Mouse (Mus musculus) hindbrain, postnatal 0 days (tissue): ENCODE data around the gene Clp1. TPM values are rescaled to one million over a fixed set of nuclear protein-coding genes. Genes with fewer than 3 reads are reported as not detected.

ENCODE experiments used
- ATAC-seq: fragments of 200-750 bp; cut with Nextera tagmentation; 2 replicates; pipeline ENCODE4 v1.8.0; 2017; ENCODE audit warnings: mild to moderate bottlenecking, moderate TSS enrichment, moderate library complexity
- DNase-seq: peaks from one replicate; pipeline ENCODE4 v3.0.0-alpha.2; 2015; ENCODE audit warnings: low spot score
- H3K27ac ChIP-seq: fragments of 300-500 bp; sonication (generic); 2 replicates; pipeline ENCODE4 v1.5.1; 2014; ENCODE audit warnings: mild to moderate bottlenecking
- H3K27me3 ChIP-seq: fragments of 300-500 bp; sonication (generic); 2 replicates; pipeline ENCODE4 v1.6.1; 2014; ENCODE audit warnings: low read length, mixed read lengths; ENCODE audit not compliant: insufficient read depth
- H3K36me3 ChIP-seq: fragments of 300-500 bp; sonication (generic); 2 replicates; pipeline ENCODE4 v1.6.1; 2014; ENCODE audit warnings: low read length, mixed read lengths; ENCODE audit not compliant: insufficient read depth
- H3K4me1 ChIP-seq: fragments of 300-500 bp; sonication (generic); 2 replicates; pipeline ENCODE4 v1.6.1; 2014; ENCODE audit warnings: antibody characterized with exemption, low read length, mixed read lengths; ENCODE audit not compliant: insufficient read depth
- H3K4me2 ChIP-seq: fragments of 300-500 bp; sonication (generic); 2 replicates; pipeline ENCODE4 v1.6.1; 2014; ENCODE audit warnings: low read depth, mild to moderate bottlenecking, low read length, moderate library complexity, mixed read lengths
- H3K4me3 ChIP-seq: fragments of 300-500 bp; sonication (generic); 2 replicates; pipeline ENCODE4 v1.5.1; 2014; ENCODE audit warnings: low read length
- H3K9ac ChIP-seq: fragments of 300-500 bp; sonication (generic); replicated peaks from 2 replicates; pipeline ENCODE4 v1.6.1; 2014; ENCODE audit warnings: mild to moderate bottlenecking, low read length, moderate library complexity, mixed read lengths
- H3K9me3 ChIP-seq: fragments of 300-500 bp; sonication (generic); 2 replicates; pipeline ENCODE4 v1.6.1; 2016; ENCODE audit warnings: low read length, mixed read lengths
- CTCF ChIP-seq: IDR thresholded peaks from 2 replicates; pipeline ENCODE4 v1.5.1; 2016; ENCODE audit warnings: antibody characterized with exemption, control low read depth, low read depth
- WGBS: fragments of 180-500 bp; shearing (Covaris S2); extraction: QIAGEN DNeasy Blood & Tissue Kit; methylation state at CpG from one replicate; pipeline ENCODE4 v1.1.7; 2014; 5-methylcytosine and 5-hydroxymethylcytosine counted together
- polyA plus RNA-seq: library from polyadenylated mRNA; unstranded; fragments of >200 nt; fragmentation: Nextera tagmentation; extraction: Ambion mirVana; gene quantifications from 2 replicates; pipeline ENCODE4 v1.2.1, GENCODE M21; 2015
- total RNA-seq: library from RNA; depleted of rRNA; stranded (reverse); fragments of >200 nt; gene quantifications from 2 replicates; pipeline ENCODE4 v1.2.3, GENCODE M21; 2014

Clp1 gene
- total and polyA plus RNA-seq, 2 experiments from 2014 or later = 12.0 to 14.3 TPM

DNA sequence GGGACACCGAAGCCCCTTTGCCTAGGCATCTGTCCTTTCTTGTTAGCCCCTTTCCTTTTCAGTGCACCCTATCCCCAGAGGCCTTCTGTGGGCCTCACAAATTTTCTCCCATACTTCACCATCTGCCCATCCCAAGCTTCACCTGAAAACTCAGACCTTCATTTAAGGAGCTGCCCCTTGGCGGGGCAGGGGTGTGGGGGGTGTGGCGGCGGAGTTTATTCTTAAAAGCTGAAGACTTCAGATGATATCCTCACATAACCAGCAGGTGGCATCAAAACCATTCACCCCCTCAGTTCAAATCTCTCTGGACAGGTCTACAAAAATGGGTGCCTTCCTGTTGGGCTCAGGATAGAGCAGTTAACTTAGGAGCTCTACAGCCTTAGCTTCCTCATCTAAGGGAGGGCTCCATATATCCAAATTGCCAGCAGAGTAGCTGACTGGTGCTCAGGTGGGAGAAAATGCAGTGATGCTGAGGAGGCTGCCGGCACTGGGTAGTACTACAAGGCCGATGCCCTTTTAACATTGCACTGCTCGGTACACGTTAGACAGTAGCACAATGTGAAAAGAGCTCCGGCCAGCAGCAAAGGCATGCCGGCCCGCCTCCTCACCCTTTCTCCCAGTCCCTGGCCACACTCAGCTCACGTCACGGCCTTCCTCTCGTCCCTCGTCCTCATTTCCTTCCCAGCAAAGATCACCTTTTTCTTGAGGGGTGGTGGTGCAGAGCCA, 13.6 kb upstream of the Clp1 start:
- 63% methylated on average over 15 of the region's 15 CpGs for WGBS
- H3K9ac ChIP-seq = no peak overlapping the region
- ATAC-seq (no peak), DNase-seq (peak; percentile 41)
- H3K27ac ChIP-seq = peak overlapping the region; percentile 88; the same call in 1 of the 2 replicates
- peak overlapping the region; percentile 77 for H3K4me2 ChIP-seq
- TF ChIP-seq CTCF = peak; percentile 43
- no peaks in the 10 kb centered on the region for H3K9me3 ChIP-seq
- no peaks in the 10 kb centered on the region for H3K27me3 ChIP-seq
- no peaks in the 10 kb centered on the region for H3K36me3 ChIP-seq
- H3K4me1 ChIP-seq = peaks cover 37% of the 10 kb centered on the region
- no peak overlapping the region for H3K4me3 ChIP-seq

DNA sequence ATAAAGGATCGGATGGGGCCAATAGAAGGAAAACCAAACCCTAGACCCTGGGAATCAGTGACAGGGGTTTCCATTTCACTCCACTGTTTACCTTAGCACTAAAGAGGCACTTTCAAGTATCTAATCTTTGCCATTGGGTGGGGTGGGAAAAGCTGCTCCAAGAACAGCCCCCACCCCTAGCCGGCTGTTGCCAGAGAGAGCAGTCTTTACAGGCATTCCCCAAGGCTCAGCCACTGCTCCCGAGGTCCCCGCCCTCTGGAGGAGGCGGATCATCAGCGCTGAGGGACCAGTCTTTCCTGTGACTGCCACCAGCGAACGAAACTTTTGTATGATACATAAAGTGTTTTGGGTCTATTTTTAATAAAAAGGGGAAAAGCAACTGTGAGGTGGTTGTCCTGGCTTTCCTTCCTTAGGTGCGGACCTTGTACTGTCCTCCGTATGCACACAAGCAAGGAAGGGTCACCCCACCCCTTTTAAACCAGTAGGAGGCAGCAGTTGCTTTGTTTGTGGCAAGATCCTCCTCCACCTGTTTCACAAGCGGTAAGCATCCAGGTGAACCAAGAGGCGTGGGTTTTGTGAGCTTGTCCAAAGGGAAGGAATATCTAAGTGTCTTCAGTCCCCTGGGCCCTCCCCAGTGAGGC, 11.2 kb upstream of the Clp1 start:
- no peak for ATAC-seq
- H3K4me1 ChIP-seq = peaks cover 47% of the 10 kb centered on the region
- H3K27me3 ChIP-seq = no peaks in the 10 kb centered on the region
- no peak overlapping the region for H3K27ac ChIP-seq
- H3K4me2 ChIP-seq = peak overlapping the region; percentile 75
- H3K9ac ChIP-seq = no peak overlapping the region
- peak; percentile 68 for TF ChIP-seq CTCF
- no peaks in the 10 kb centered on the region for H3K36me3 ChIP-seq
- 3% methylated on average over 12 of the region's 12 CpGs for WGBS
- DNase-seq = peak; percentile 64
- H3K9me3 ChIP-seq = no peaks in the 10 kb centered on the region
- H3K4me3 ChIP-seq = no peak overlapping the region; the same call in 1 of the 2 replicates

DNA sequence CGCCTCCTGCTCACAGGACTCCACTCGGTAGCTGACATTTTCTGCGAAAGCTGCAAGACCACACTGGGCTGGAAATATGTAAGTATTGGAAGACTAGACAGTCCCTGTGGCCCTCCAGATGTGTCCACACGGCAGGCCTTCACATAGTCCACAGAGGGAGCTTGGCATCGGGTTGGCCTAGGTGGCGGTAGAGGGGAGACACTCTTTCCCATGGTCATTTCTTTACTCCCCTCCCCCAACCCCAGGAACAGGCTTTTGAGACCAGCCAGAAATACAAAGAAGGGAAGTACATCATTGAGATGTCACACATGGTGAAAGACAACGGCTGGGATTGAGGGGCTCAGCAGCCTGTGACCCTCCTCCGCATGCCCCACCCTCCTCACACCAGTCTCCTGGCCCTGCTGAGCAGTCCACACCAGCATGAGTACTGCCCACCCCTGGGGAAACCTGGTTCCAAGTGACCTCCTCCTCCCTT, 10.3 kb upstream of the Clp1 start:
- TF ChIP-seq CTCF = peak; percentile 41
- Histone ChIP-seq H3K9ac (peak overlapping the region; percentile 35; the same call in 1 of the 2 replicates), H3K9me3 (no peaks in the 10 kb centered on the region), H3K27me3 (no peaks in the 10 kb centered on the region), H3K4me3 (no peak overlapping the region), H3K4me2 (peak overlapping the region; percentile 75), H3K4me1 (peaks cover 47% of the 10 kb centered on the region), H3K27ac (no peak overlapping the region), H3K36me3 (no peaks in the 10 kb centered on the region)
- ATAC-seq = no peak
- WGBS = 7% methylated on average over 8 of the region's 8 CpGs
- peak; percentile 60 for DNase-seq

DNA sequence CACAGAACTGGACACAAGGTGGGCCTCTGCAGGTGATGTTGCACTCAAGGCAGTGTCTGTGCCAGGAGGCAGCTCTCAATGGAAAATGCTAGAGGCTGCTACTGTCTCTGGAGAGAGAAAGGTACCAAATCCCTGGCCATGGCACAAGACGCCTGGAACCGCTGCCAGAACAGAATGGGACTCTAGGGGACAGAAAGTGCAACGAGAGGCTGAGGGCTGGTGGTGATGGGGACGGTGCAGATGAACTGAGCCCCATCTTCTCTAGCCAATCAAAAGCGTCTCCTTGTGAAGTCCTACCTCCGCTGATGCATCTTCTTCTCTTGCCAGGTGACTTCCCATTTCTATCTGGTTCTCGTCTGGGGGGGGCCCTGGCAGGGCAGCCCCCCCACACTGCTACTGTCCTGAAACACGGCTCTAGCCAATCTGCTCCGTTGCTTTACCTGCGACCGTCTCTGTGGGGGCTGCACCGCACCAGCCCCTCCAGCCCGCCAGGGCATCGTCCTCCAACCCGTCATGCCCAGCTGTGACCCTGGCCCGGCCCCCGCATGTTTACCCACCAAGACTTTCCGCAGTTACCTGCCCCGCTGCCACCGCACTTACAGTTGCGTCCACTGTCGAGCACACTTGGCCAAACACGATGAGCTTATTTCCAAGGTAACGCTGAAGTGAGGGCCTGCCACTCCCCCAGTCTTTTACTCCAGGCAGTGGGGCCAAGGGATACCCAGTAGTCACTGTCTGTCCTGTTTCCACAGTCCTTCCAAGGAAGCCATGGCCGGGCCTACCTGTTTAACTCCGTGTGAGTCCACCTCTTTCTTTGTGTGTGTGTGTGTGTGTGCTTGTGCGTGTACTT, 9.4 kb upstream of the Clp1 start:
- no peak overlapping the region for H3K27ac ChIP-seq

DNA sequence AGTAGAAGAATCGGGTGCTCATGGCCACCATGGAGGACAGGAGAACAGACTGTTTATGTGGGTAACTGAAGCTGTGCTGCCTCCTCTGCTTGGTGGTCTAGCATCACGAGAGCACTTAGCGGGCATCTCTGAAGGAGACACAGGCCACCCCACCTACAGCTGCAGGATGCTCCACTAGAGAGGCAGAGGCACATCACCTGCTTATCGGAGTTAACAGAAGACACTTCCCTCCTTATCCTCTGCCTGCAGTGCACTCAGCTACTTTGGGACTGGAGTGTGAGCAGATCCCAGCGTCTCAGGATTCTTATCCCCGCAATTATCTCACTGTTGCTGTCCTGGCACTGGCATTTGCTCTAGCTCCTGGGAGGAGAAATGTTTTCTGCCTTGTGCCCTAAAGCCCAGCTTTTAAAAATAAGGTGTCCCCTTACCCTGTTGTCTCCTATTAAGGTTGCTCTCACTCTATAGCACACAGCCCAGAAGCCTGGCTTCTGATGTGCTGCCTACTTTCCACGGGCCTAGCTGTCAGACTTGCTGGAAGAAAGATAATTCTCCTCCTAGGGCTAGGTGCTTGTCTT, 8.3 kb upstream of the Clp1 start:
- TF ChIP-seq CTCF = no peak
- Histone ChIP-seq H3K4me2 (peak overlapping the region; percentile 75), H3K9ac (peak overlapping the region; percentile 70), H3K4me1 (peaks cover 35% of the 10 kb centered on the region), H3K27ac (peak overlapping the region; percentile 77), H3K36me3 (no peaks in the 10 kb centered on the region), H3K4me3 (peak overlapping the region; percentile 47), H3K9me3 (no peaks in the 10 kb centered on the region), H3K27me3 (no peaks in the 10 kb centered on the region)
- no peak for ATAC-seq
- no peak for DNase-seq
- WGBS = 16% methylated on average over 7 of the region's 7 CpGs

More for the DNA sequence above, 9.4 kb upstream of the Clp1 start:
- ATAC-seq (no peak), DNase-seq (peak; percentile 31)
- Histone ChIP-seq H3K9me3 (no peaks in the 10 kb centered on the region), H3K36me3 (no peaks in the 10 kb centered on the region), H3K4me3 (peak overlapping the region; percentile 22), H3K4me1 (peaks cover 40% of the 10 kb centered on the region), H3K4me2 (peak overlapping the region; percentile 75), H3K9ac (peak overlapping the region; percentile 35), H3K27me3 (no peaks in the 10 kb centered on the region)
- 4% methylated on average over 27 of the region's 27 CpGs for WGBS
- TF ChIP-seq CTCF = no peak

DNA sequence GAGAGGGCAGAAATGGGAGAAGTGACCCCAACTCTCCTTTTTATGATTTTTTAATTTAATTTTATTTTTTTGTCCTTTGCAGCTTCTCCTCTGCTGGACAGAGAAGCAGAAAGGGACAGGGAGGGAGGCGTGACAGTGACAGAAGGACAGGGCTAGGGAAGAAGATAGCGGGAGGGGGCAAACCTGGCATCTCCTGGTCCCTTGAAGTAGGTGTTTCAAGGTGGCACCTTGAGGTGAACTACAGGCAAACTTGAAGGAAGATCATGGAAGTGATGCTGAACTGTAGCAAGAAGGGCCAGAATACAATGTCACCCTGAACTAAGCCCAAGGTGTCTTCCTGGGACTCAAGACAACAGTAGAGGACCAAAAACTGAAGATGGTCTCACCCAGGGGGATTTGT, 7.8 kb upstream of the Clp1 start:
- no peak for ATAC-seq
- Histone ChIP-seq H3K4me2 (peak overlapping the region; percentile 75), H3K9ac (peak overlapping the region; percentile 70), H3K36me3 (no peaks in the 10 kb centered on the region), H3K27me3 (no peaks in the 10 kb centered on the region), H3K27ac (peak overlapping the region; percentile 77), H3K4me1 (peaks cover 35% of the 10 kb centered on the region), H3K4me3 (peak overlapping the region; percentile 47), H3K9me3 (no peaks in the 10 kb centered on the region)
- no peak for DNase-seq
- no peak for TF ChIP-seq CTCF
- WGBS = 3% methylated on average over 2 of the region's 2 CpGs
